Mouse (Mus musculus) embryonic facial prominence, embryonic 13.5 days (tissue): Measurements from ENCODE around the gene Baz1b. TPM values are rescaled to one million over a fixed set of nuclear protein-coding genes. Genes with fewer than 3 reads are reported as not detected.
"Not testable (repeated sequence)": the region's sequence is repeated elsewhere in the genome, so short reads cannot be mapped to it uniquely, and the experiment has no call there.

Experiments used
- ATAC-seq: fragments of 200-750 bp; cut with Nextera tagmentation; 2 replicates; pipeline ENCODE4 v1.8.0; 2017; ENCODE audit warnings: low read depth; ENCODE audit not compliant: insufficient number of reproducible peaks, insufficient read depth, low FRiP score, low TSS enrichment
- H3K27ac ChIP-seq: fragments of 300-500 bp; sonication (generic); 2 replicates; pipeline ENCODE4 v1.5.1; 2015; ENCODE audit warnings: moderate library complexity, mild to moderate bottlenecking, inconsistent platforms
- H3K27me3 ChIP-seq: fragments of 300-500 bp; sonication (generic); 2 replicates; pipeline ENCODE4 v1.6.1; 2015; ENCODE audit warnings: mild to moderate bottlenecking, inconsistent platforms
- H3K36me3 ChIP-seq: fragments of 300-500 bp; sonication (generic); 2 replicates; pipeline ENCODE4 v1.6.1; 2015; ENCODE audit warnings: mild to moderate bottlenecking, inconsistent platforms
- H3K4me1 ChIP-seq: fragments of 300-500 bp; sonication (generic); 2 replicates; pipeline ENCODE4 v1.6.1; 2015; ENCODE audit warnings: inconsistent platforms
- H3K4me2 ChIP-seq: fragments of 300-500 bp; sonication (generic); 2 replicates; pipeline ENCODE4 v1.6.1; 2015; ENCODE audit warnings: moderate library complexity, mild to moderate bottlenecking, inconsistent platforms
- H3K4me3 ChIP-seq: fragments of 300-500 bp; sonication (generic); 2 replicates; pipeline ENCODE4 v1.5.1; 2015; ENCODE audit warnings: mild to moderate bottlenecking, inconsistent platforms
- H3K9ac ChIP-seq: fragments of 300-500 bp; sonication (generic); 2 replicates; pipeline ENCODE4 v1.6.1; 2015; ENCODE audit warnings: mild to moderate bottlenecking, inconsistent platforms
- H3K9me3 ChIP-seq: fragments of 300-500 bp; sonication (generic); 2 replicates; pipeline ENCODE4 v1.6.1; 2016; ENCODE audit warnings: inconsistent platforms
- WGBS: fragments of 180-500 bp; shearing (Covaris S2); methylation state at CpG from one replicate; pipeline ENCODE4 v1.1.7; 2015; ENCODE audit warnings: mixed read lengths; 5-methylcytosine and 5-hydroxymethylcytosine counted together
- polyA plus RNA-seq: library from polyadenylated mRNA; unstranded; fragments of >200 nt; fragmentation: Nextera tagmentation; extraction: Ambion mirVana; gene quantifications from 2 replicates; pipeline ENCODE4 v1.2.1, GENCODE M21; 2015

Gene Baz1b
- polyA plus RNA-seq, 1 experiment from 2014 or later = 54.7 TPM

DNA sequence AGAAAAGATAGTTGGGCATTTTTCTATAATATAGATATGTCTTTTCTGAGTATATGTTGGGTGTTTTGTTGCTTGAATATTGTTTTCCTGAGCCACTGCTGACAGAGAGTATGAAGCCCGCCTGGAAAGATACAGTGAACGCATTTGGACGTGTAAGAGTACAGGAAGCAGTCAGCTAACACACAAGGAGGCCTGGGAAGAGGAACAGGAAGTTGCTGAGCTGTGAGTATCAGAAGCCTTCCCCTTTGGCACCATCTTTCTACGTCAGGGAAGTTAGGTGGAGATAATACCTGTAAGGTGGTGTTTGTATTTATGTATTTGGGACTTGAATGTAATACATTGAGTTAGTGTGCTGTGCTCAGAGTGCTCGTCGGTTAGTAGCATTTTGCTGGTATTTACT lies 9.3 kb downstream of the Baz1b start:
- WGBS = 82% methylated on average over 6 of the region's 6 CpGs
- no peak overlapping the region for H3K4me3 ChIP-seq
- ATAC-seq = no peak
- no peaks in the 10 kb centered on the region for H3K9me3 ChIP-seq
- H3K36me3 ChIP-seq = peaks cover 54% of the 10 kb centered on the region
- no peak overlapping the region for H3K9ac ChIP-seq
- H3K27ac ChIP-seq = no peak overlapping the region
- no peak overlapping the region for H3K4me2 ChIP-seq
- H3K4me1 ChIP-seq = peaks cover 10% of the 10 kb centered on the region
- H3K27me3 ChIP-seq = no peaks in the 10 kb centered on the region

DNA sequence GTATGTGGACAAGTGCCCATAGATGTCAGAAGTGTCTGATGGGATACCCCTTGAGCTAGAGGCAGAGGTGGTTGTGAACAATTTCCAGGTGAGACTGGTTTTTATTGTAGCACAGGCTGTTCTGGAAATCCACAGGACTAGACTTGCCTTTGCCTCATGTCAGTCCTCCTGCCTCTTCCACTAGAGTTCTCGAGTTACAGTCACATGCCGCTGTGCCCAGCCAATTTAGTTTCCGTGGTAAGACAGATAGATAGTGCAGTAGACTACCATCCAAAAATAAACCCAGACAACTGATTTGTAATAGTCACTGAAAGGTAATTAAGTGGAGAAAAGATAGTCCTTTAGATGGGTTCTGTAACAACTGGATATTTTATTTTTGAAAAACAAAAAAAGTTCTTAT lies 15.7 kb downstream of the Baz1b start:
- Histone ChIP-seq H3K27me3 (no peaks in the 10 kb centered on the region), H3K4me2 (no peak overlapping the region), H3K4me1 (no peaks in the 10 kb centered on the region), H3K36me3 (peaks cover 84% of the 10 kb centered on the region), H3K27ac (no peak overlapping the region), H3K9ac (no peak overlapping the region), H3K9me3 (no peaks in the 10 kb centered on the region), H3K4me3 (no peak overlapping the region)
- 48% methylated on average over 3 of the region's 3 CpGs for WGBS
- ATAC-seq = no peak

DNA sequence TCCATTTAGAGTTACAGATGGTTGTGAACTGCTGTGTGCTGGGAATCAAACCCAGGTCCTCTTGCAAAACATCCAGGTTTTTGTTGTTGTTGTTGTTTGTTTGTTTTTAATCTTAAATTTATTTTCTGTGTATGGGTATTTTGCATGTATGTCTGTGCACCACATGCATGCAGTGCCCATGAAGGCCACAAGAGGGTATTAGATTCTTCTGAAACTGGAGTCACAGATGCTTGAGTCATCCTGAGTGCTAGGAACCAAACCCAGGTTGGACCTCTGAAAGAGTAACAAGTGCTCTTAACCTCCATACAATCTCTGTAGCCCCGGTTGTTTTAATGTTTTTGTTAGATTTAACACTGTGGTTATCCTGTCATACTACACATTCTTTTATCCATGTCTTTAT lies 21.1 kb downstream of the Baz1b start:
- H3K36me3 ChIP-seq = peaks cover 91% of the 10 kb centered on the region
- H3K9me3 ChIP-seq = no peaks in the 10 kb centered on the region
- no peaks in the 10 kb centered on the region for H3K4me1 ChIP-seq
- no peak overlapping the region for H3K27ac ChIP-seq
- ATAC-seq = no peak
- WGBS = 98% methylated on average over 1 of the region's 1 CpGs
- no peak overlapping the region for H3K4me2 ChIP-seq
- no peaks in the 10 kb centered on the region for H3K27me3 ChIP-seq
- H3K4me3 ChIP-seq = no peak overlapping the region
- no peak overlapping the region for H3K9ac ChIP-seq

DNA sequence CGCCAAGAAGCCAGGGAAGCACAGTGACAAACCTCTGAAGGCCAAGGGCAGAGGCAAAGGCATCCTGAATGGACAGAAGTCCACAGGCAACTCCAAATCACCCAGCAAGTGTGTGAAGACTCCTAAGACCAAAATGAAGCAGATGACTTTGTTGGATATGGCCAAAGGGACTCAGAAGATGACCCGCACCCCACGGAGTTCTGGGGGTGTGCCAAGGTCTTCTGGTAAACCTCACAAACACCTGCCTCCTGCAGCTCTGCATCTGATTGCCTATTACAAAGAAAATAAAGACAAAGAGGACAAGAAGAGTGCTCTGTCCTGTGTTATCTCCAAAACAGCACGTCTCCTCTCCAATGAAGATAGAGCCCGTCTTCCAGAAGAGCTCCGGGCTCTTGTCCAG lies 29.8 kb downstream of the Baz1b start:
- 98% methylated on average over 6 of the region's 6 CpGs for WGBS
- no peak overlapping the region for H3K4me3 ChIP-seq
- no peaks in the 10 kb centered on the region for H3K27me3 ChIP-seq
- no peak overlapping the region for H3K4me2 ChIP-seq
- peaks cover 97% of the 10 kb centered on the region for H3K36me3 ChIP-seq
- H3K27ac ChIP-seq = no peak overlapping the region
- 0 out of 2 replicates have a peak overlapping the region, but pooled peaks have one; percentile 2 for H3K9ac ChIP-seq
- ATAC-seq = no peak
- no peaks in the 10 kb centered on the region for H3K9me3 ChIP-seq
- H3K4me1 ChIP-seq = no peaks in the 10 kb centered on the region

DNA sequence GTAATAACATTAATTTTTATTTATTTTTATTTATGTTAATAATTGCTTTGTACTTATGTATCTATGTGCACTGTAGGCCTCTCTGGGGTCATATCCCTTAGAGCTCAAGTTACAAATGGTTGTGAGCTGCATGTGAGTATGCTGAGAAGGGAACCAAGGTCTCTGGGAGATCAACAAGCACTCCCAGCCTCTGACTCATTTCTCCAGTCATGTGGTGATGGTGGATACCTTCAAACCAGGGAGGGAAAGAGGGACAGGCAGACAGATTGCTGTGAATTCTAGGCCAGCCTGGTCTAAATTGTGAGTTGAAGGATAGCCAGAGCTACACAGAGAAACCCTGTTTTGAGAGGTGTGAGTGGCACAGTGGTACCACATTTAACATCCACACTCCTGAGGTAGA lies 33.9 kb downstream of the Baz1b start:
- no peak overlapping the region for H3K4me3 ChIP-seq
- H3K36me3 ChIP-seq = peaks cover 94% of the 10 kb centered on the region
- no peaks in the 10 kb centered on the region for H3K9me3 ChIP-seq
- H3K4me1 ChIP-seq = no peaks in the 10 kb centered on the region
- no peak overlapping the region for H3K4me2 ChIP-seq
- no peak overlapping the region for H3K9ac ChIP-seq
- no peaks in the 10 kb centered on the region for H3K27me3 ChIP-seq
- no peak overlapping the region for H3K27ac ChIP-seq
- ATAC-seq = no peak

DNA sequence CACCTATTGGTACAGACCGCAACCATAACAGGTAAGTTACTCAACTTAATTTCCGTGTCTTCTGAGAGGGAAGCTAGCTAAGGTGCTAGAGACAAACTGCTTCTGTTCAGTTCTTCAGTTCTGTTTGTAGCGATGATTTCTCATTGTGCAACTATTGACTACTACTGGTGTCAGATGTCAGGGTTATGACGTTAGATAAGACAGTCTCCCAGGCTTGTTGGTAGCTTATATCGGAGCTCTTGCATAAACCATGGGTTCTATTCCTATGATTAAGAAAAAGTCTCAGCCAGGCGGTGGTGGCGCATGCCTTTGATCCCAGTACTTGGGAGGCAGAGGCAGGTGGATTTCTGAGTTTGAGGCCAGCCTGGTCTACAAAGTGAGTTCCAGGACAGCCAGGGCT lies 35.0 kb downstream of the Baz1b start:
- WGBS = 94% methylated on average over 7 of the region's 7 CpGs

DNA sequence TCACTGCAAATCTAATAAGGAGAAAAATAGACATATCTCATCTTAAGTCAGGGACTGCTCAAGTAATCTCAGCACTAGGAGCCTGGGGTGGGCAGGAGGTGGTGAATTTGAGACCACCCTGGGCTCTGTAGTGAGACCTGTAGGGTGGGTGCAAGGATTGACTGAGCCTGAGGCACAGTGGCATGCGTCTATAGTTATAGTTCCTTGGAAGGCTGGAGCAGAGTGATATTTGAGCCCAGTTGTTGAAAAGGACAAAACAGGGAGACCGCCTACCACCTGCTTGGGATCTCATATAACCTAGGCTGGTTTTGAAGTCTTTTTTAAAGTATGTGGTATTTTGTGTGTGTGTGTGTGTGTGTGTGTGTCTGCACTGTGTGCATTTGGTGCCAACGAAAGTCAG lies 37.1 kb downstream of the Baz1b start:
- H3K27me3 ChIP-seq = no peaks in the 10 kb centered on the region
- H3K4me3 ChIP-seq = no peak overlapping the region
- peaks cover 89% of the 10 kb centered on the region for H3K36me3 ChIP-seq
- H3K27ac ChIP-seq = no peak overlapping the region
- ATAC-seq = no peak
- H3K4me2 ChIP-seq = no peak overlapping the region
- no peaks in the 10 kb centered on the region for H3K4me1 ChIP-seq
- WGBS = 83% methylated on average over 3 of the region's 3 CpGs
- no peak overlapping the region for H3K9ac ChIP-seq
- no peaks in the 10 kb centered on the region for H3K9me3 ChIP-seq

More for the DNA sequence above, 35.0 kb downstream of the Baz1b start:
- H3K9me3 ChIP-seq = no peaks in the 10 kb centered on the region
- H3K4me3 ChIP-seq = no peak overlapping the region
- peaks cover 91% of the 10 kb centered on the region for H3K36me3 ChIP-seq
- no peaks in the 10 kb centered on the region for H3K4me1 ChIP-seq
- H3K9ac ChIP-seq = no peak overlapping the region
- ATAC-seq = no peak
- no peaks in the 10 kb centered on the region for H3K27me3 ChIP-seq
- no peak overlapping the region for H3K4me2 ChIP-seq
- H3K27ac ChIP-seq = no peak overlapping the region

DNA sequence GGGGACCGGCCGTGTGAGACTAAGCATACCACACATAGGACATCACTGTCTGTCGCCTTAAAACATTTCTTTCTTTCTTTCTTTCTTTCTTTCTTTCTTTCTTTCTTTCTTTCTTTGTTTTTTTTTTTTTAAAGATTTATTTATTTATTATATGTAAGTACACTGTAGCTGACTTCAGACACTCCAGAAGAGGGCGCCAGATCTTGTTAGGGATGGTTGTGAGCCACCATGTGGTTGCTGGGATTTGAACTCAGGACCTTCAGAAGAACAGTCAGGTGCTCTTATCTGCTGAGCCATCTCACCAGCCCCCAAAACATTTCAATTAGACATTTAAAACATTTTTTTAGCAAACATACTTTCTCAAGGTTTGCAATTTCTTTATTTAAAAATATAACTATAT lies 38.8 kb downstream of the Baz1b start:
- H3K4me3 ChIP-seq, H3K27me3 ChIP-seq, H3K9ac ChIP-seq, H3K27ac ChIP-seq, ATAC-seq, H3K4me1 ChIP-seq, H3K4me2 ChIP-seq, H3K9me3 ChIP-seq: not testable (repeated sequence)
- 96% methylated on average over 4 of the region's 4 CpGs for WGBS
- H3K36me3 ChIP-seq = peaks cover 88% of the 10 kb centered on the region

DNA sequence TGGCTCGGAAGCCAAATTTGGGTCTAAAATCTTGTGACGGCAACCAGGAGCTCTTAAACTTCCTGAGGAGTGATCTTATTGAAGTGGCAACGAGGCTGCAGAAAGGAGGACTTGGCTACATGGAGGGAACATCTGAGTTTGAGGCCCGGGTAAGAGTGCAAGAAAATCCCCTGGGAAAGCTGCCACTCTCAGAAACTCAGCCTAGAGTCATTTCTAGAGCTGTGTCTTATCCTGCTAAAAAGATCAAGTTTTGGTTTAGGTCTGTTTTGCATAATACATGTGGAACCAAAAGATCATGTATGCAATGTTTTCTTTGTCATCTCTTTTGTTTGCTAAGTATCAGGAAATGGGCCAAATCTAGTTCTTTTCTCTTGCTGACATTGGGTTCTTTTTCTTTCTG lies 43.1 kb downstream of the Baz1b start:
- Histone ChIP-seq H3K36me3 (peaks cover 90% of the 10 kb centered on the region), H3K4me2 (no peak overlapping the region), H3K9me3 (no peaks in the 10 kb centered on the region), H3K4me1 (no peaks in the 10 kb centered on the region), H3K27ac (no peak overlapping the region), H3K9ac (no peak overlapping the region), H3K27me3 (no peaks in the 10 kb centered on the region), H3K4me3 (no peak overlapping the region)
- ATAC-seq = no peak
- 87% methylated on average over 4 of the region's 4 CpGs for WGBS

DNA sequence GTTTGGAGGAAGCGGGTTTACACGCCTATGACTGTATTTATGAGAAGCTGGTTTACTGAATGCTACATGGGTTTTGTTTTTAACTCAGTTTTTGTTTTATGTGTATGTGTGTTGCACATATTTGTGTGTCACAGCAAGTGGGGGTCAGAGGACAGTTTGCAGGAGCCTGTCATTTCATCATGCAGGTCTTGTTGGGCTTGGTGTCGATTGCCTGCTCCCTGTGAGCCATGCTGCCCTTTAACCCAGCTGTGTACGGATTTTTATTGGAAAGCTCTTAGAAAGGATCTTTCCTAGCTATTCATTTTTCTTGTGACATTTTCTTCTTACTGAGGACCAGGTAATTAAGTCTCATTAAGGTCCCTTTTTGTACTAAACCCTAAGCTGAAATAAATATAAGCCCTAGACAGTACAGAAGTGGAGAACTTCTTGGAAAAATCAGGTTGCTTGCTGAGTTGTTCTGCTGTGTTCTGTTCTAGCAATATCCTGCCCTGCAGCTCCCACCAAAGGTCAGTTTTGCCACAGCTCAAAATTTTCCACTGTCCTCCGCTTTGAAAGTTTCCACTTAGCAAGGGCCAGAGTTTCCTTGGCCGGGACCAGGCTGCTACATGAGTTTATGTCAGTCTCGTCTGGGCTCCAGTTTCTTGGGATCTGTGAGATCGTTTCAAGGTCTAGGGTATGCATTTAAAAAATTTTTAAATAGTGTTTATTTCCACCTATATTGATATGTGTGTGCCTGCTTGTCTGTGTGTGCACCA lies 46.3 kb downstream of the Baz1b start:
- Histone ChIP-seq H3K4me3 (no peak overlapping the region), H3K9ac (no peak overlapping the region), H3K4me1 (no peaks in the 10 kb centered on the region), H3K9me3 (no peaks in the 10 kb centered on the region), H3K27me3 (no peaks in the 10 kb centered on the region), H3K27ac (no peak overlapping the region), H3K36me3 (peaks cover 96% of the 10 kb centered on the region), H3K4me2 (no peak overlapping the region)
- no peak for ATAC-seq
- 89% methylated on average over 8 of the region's 8 CpGs for WGBS

DNA sequence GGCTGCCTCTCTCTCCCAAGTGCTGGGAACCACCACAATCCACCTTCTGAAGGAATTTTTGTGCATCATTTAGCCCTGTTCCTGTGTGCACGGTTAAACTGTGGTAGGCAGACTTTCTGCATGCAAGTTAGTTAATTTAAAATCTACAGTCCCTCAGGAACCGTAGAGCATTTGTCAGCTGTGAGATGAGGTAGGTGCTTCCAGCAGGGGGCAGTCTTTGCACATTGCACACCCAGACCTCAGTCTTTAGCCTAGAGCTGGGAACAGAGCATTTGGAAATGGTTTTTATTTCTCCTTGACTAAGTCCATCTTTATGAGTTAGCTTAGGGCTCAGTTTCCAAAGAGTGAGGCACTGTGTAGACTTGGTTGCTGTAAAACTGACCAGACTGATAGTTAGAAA lies 49.5 kb downstream of the Baz1b start:
- Histone ChIP-seq H3K27me3 (no peaks in the 10 kb centered on the region), H3K9me3 (no peaks in the 10 kb centered on the region), H3K4me1 (no peaks in the 10 kb centered on the region), H3K27ac (no peak overlapping the region), H3K4me3 (no peak overlapping the region), H3K9ac (no peak overlapping the region), H3K36me3 (peaks cover 100% of the 10 kb centered on the region), H3K4me2 (no peak overlapping the region)
- WGBS = 33% methylated on average over 2 of the region's 2 CpGs
- ATAC-seq = no peak

DNA sequence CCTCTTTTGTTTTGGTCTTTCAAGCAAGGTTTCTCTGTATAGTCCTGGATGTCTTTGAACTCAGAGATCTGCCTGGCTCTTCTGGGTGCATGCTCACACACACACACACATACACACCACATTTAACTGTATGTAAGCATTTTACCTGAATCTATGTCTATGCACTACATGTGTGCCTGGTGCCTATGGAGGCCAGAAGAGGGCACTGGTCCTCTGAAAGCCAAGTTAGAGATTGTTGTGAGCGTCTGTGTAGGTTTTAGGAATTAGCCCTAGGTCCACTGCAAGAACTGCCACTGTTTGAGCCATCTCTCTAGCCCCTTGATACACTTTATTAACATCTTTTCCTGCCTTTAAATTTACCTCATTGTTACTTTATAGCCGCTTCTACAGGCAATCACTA lies 51.8 kb downstream of the Baz1b start:
- Histone ChIP-seq H3K9ac (no peak overlapping the region), H3K9me3 (no peaks in the 10 kb centered on the region), H3K27me3 (no peaks in the 10 kb centered on the region), H3K36me3 (peaks cover 99% of the 10 kb centered on the region), H3K27ac (no peak overlapping the region), H3K4me3 (no peak overlapping the region), H3K4me2 (no peak overlapping the region), H3K4me1 (no peaks in the 10 kb centered on the region)
- no peak for ATAC-seq
- 94% methylated on average over 2 of the region's 2 CpGs for WGBS
